Mouse (Mus musculus) testis, postnatal 10 days (tissue): ENCODE results near the gene Plin5.
"Not testable (repeated sequence)": the region's sequence is repeated elsewhere in the genome, so short reads cannot be mapped to it uniquely, and the experiment has no call there.

Experiments
- DNase-seq: peaks from one replicate; pipeline ENCODE4 v3.0.0; 2021; ENCODE audit warnings: low spot score

The Plin5 gene

DNA sequence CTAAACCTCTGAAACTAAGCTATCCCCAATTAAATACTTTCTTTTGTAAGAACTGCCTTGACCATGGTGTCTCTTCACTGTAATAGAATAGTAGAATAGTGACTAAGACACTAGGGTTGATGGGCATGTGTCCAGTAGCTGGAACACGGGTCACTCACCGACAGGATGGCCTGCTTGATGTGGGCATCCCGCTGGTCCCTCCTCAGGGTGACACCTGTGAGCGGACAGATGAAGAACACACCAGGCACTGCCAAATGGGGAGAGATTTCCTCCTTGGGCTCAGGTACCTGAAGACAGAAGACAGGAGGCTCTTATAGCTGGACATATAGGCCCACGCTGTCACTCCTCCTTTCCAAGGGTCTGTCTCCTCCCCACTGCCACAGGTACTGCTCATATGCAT lies 45.2 kb downstream of the Plin5 start:
- no peak for DNase-seq

DNA sequence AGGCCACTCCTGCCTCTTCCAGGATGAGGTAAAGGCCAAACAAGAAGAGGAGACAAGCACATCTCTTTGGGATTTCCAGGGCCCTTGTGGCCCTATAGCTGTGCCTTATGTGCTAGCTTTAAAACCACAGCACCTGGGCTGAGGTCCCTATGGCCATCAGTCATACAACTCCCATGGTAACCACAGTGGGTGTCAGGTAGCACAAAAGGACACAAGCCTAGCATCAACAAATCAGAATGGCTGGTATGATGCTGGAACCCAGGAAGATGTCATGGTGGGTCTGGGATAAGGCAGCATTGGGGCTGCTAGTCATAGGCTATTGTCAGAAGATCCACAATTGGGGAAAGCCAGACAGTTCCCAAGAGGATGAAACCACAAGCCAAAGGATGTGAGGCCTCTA lies 46.3 kb downstream of the Plin5 start:
- DNase-seq, result no peak

DNA sequence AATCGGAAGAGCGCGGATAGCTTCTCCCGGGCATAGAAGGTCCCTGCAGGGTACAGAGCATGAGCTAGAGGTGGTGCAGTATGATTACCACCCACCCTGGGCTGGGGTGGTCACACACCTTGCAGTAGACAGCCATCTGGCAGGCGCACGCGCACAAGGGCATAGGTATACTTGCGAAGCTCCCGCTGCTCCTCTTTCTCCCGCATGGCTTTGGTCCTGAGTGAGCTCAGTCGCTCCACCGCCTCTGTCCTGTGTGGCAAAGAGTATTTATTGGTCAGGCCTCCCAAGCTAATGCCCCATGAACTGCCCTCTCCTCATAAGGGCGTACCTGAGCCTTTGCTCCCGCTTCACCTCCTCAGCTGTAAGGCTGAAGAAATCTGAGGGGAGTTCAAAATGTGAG lies 48.3 kb downstream of the Plin5 start:
- DNase-seq, result no peak

DNA sequence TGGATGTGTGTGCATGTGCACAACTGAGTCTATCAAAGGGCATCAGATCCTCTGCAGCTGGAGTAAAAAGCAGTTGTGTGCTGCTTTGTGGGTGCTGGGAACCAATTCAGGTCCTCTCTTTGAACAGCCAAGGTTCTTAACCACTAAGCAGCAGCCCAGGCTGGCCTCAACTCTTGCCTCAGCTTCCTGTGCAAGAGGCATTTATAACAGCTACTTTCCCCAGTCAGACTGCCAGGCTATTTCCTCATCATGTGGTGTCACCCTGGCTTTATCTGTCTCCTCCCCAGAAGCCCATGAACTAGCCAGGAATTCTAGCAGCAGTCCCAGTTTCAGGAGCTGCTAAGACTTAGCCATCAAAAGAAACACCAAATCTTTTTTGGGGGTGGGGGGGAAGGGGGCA lies 50.9 kb downstream of the Plin5 start:
- no peak for DNase-seq

DNA sequence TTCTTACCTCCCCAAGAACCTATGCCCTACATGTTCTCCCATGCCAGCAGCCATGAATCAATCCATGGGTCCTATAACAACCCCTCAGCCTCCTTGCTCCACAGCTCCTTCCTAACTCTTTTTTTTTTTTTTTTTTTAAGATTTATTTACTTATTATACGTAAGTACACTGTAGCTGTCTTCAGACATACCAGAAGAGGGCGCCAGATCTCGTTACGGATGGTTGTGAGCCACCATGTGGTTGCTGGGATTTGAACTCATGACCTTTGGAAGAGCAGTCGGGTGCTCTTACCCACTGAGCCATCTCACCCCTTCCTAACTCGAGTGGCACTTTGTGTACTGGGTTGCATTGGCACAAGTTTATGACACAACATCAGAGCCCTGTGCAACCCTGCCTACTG lies 51.7 kb downstream of the Plin5 start:
- not testable (repeated sequence) for DNase-seq

DNA sequence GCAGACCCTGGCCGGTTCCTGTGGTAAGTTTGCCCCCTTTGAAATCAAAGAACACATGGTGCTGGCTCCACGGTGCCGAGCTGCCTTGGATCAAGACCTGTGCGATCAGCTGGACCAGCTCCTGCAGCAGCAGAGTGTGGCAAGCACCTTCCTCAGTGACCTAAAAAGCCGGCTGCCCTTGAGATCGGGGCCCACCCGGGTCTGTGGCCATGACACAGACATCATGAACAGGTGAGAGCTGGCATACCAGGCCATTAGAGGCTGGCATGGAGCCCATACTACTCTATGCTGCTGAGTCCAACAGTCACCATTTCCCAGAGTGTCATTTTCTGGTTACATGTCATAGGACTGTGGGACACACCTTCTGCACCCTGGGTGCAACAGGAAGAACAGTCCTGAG lies 55.3 kb downstream of the Plin5 start:
- DNase-seq, result no peak
